Mouse (Mus musculus) C2C12 (cell line): ENCODE results near the gene Ppan.

Experiments
- CEBPB ChIP-seq: IDR thresholded peaks from one replicate; pipeline ENCODE4 v1.6.1; 2011; ENCODE audit warnings: low read depth, mild to moderate bottlenecking, control low read depth, moderate library complexity
- CTCF ChIP-seq: IDR thresholded peaks from one replicate; pipeline ENCODE4 v1.5.1; 2011; ENCODE audit not compliant: control insufficient read depth, insufficient read depth, insufficient read length
- FOSL1 ChIP-seq: IDR thresholded peaks from one replicate; pipeline ENCODE4 v1.8.0; 2011; ENCODE audit warnings: mild to moderate bottlenecking, low read length; ENCODE audit not compliant: poor library complexity, insufficient read depth, severe bottlenecking
- MAX ChIP-seq: IDR thresholded peaks from one replicate; pipeline ENCODE4 v1.6.1; 2011; ENCODE audit warnings: mild to moderate bottlenecking, control low read depth
- MYOD1 ChIP-seq: IDR thresholded peaks from one replicate; pipeline ENCODE4 v1.6.1; 2011; ENCODE audit warnings: low read depth; ENCODE audit not compliant: control insufficient read depth, insufficient read length
- MYOG ChIP-seq: IDR thresholded peaks from one replicate; pipeline ENCODE4 v1.6.1; 2011; ENCODE audit not compliant: control insufficient read depth, insufficient read length; ENCODE audit errors: extremely low read depth
- USF1 ChIP-seq: IDR thresholded peaks from one replicate; pipeline ENCODE4 v1.6.1; 2011; ENCODE audit warnings: low read depth, mild to moderate bottlenecking, control low read depth, moderate library complexity

DNA sequence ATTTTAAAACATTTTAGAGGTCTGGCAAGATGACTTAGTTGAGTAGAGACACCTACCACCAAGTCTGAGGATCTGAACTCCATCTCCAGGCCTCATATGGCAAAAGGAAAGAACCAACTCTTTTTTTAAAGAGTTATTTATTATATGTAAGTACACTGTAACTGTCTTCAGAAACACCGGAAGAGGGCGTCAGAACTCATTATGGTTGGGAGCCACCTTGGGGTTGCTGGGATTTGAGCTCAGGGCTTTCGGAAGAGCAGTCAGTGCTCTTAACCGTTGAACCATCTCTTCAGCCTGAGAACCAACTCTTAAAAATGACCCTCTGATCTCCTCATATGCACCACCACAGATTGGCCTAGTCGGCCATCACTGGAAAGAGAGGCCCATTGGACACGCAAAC lies 784 bp upstream of the Ppan start:
- TF ChIP-seq CTCF: no peak
- TF ChIP-seq USF1: no peak
- no peak for TF ChIP-seq MAX
- TF ChIP-seq MYOG: no peak
- no peak for TF ChIP-seq CEBPB
- no peak for TF ChIP-seq MYOD1
- TF ChIP-seq FOSL1: no peak
